Mouse (Mus musculus) layer of hippocampus, postnatal 10 days (tissue): Measurements from ENCODE around the gene Tfap2c. TPM values are rescaled to one million over a fixed set of nuclear protein-coding genes. Genes with fewer than 3 reads are reported as not detected.

Experiments used
- DNase-seq, 2 experiments: peaks; one replicate each; pipeline ENCODE4 v3.0.0; 2021; ENCODE audit warnings: low spot score in 2 of 2
- total RNA-seq, 2 experiments: library from RNA; stranded (reverse); gene quantifications; 2 replicates each; pipeline ENCODE4 v1.2.3; 2021

The Tfap2c gene
- total RNA-seq, 2 experiments from 2014 or later: 1.6 to 1.9 TPM

DNA sequence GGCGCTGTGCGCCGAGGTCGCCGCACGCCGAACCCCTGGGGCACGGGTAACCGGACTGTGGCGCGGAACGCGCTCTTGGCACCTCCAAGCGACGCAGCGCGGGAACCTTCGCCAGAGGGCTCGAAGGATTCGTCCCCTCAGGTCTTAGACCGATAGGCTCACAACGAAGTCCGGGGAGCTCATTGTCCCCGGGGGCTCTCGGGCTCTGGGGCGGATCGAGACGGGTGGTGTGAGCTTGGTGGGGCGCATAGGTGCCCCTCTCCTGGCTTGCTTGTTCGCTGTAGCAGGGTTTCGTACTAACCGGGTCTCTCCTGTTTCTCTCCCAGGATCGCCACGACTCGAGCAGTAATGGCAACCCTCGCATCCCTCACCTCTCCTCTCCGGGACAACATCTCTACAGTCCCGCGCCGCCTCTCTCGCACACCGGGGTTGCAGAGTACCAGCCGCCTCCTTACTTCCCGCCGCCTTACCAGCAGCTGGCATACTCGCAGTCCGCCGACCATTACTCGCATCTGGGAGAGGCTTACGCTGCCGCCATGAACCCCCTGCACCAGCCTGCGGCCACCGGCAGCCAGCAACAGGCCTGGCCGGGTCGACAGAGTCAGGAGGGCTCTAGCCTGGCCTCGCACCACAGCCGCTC, 1.8 kb downstream of the Tfap2c start:
- peak in 1 of 2 experiments; percentile 44 for DNase-seq

DNA sequence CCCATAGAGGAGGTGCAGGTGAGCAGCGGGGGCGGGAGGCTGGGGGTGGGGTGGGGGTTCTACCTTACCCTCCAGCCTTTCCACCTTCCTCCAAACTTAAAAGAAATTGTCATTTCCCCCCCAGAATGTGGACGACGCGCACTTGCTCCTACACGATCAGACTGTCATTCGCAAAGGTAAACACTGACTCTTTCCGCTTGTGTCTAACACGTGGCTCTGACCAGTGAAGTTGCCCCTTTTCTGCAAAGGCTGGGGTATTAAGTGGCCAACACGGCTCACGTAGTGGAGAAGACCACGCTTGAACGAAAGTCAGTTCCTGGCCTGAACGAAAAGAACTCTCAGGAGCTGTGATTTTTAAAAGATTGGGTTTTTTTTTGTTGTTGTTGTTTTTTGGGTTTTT, 2.5 kb downstream of the Tfap2c start:
- no peak for DNase-seq

- no peak for DNase-seq
Observed at GRCm38 (mm10) chr2:172552666-172553065, 3.3 kb downstream of the Tfap2c start.

DNA sequence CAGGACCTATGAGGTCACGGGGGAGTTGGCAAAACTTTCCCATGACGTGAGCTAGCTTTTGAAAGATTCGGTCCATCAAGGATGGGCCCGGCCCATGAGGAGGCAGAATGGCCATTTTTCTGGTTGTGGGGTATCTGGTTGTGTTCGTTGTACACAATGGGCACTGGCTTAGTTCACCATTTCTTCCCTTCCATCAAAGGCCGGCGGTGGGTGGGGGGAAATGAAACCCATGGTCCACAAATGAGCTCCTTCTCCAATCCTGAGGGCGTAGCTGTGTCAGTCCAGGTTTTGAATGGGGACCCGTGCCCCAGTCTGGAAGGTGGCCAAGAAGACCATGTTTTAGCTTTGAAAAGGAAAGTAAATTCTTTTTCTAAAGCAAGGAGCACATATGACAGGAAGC, 4.8 kb downstream of the Tfap2c start:
- DNase-seq: no peak

- no peak for DNase-seq
Observed at GRCm38 (mm10) chr2:172558674-172559468, 9.5 kb downstream of the Tfap2c start.

- no peak for DNase-seq
Observed at GRCm38 (mm10) chr2:172561016-172561415, 11.6 kb downstream of the Tfap2c start.

- no peak for DNase-seq
Observed at GRCm38 (mm10) chr2:172567835-172568234, 18.4 kb downstream of the Tfap2c start.

- DNase-seq: no peak
Observed at GRCm38 (mm10) chr2:172568466-172568865, 19.1 kb downstream of the Tfap2c start.

- no peak for DNase-seq
Observed at GRCm38 (mm10) chr2:172577196-172577766, 27.9 kb downstream of the Tfap2c start.

- peak; percentile 79 to 80 for DNase-seq
Observed at GRCm38 (mm10) chr2:172579221-172579620, 29.8 kb downstream of the Tfap2c start.

DNA sequence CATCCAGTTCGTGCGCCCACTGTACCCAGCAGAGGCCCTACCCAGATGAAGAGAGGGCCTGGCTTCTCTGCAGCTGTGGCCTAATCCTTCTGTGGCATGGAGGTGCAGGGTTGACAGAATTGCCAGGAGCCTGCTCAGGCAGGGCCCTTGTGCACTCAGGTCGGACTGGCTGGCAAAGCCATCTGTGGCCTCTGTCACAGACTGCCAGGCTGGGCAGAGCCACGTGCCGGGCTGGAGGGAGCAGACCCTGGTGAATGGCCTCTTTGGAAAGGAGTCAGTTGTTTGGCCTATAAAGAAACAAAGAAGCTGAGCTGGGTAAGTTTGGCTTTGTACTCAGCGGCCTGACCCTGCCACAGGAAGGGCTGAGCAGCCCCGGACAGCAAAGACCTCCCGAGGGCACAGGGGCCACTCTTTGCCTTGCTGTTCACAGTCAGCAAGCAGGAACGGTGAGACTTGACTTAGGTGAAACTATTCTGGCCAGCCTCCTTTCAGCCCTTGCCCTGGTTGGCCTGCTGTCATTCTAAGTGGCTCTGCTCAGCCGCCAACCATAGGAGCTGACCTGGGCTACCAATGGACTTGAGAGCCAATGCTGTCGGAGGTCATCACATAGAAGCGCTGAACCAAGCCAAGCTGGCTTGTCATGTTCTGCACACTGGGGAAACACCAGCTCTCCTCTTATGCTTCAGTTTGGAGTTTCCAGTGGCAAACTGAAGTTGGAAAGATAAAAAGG, 31.3 kb downstream of the Tfap2c start:
- DNase-seq: peak; percentile 11 to 40

DNA sequence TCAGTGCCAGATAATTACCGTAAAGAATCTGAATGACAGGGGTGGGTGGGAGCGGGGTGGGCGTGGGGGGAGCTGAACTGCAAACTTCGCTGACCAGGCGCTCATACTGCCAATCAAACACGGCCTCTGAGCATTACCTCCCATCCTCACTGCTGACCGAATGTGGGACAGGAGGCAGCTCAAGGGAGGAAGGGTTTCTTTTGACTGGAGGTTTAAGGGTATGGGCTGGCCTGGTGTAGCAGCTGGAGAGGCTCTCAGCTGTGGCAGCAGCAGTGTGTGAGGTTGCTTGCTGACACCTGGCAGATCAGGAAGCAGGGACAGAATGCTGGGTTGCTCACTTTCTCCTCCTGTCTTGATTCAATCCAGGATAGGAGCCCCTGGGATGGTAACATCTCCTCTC, 33.9 kb downstream of the Tfap2c start:
- DNase-seq: no peak

DNA sequence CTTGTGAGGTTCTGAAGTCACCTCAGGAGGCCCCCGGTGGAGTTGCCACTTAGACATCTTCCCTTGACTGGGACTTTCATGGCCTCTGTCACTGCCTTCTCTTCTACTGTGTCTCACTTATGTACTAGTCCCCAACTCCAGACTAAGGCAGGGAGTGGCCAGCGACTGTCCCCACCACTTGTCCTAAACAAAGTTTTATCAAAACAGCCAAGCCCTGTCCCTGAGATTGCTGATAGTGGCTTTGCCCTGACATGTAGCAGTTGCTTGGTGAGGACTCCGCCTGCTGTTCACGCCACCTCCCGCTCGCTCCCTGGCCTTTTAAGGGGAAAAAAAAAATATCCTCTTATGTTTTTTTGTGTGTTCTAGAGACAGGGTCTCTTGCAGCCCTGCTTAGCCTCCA, 35.9 kb downstream of the Tfap2c start:
- no peak for DNase-seq

- no peak for DNase-seq
Observed at GRCm38 (mm10) chr2:172589048-172589447, 39.7 kb downstream of the Tfap2c start.

DNA sequence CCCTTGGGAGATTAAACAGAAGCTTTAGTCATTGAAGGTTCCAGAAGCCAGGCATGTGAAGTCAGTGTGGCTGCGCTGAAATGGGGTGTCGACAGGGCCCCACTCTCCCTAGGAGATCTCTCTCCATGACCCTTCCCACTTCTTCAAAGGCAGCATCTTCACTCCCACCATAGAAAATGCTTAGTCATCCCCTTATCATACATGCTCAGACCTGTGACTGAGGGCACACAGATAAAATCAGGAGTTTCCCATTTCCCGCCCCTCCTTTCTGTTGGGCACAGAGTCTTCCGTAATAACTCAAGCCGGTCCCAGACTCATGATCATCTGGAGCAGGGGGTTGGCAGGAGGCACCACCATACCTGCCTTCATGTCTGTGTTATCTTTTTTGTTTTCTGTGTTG, 41.4 kb downstream of the Tfap2c start:
- DNase-seq: no peak

- DNase-seq: no peak
Observed at GRCm38 (mm10) chr2:172594326-172594725, 44.9 kb downstream of the Tfap2c start.

DNA sequence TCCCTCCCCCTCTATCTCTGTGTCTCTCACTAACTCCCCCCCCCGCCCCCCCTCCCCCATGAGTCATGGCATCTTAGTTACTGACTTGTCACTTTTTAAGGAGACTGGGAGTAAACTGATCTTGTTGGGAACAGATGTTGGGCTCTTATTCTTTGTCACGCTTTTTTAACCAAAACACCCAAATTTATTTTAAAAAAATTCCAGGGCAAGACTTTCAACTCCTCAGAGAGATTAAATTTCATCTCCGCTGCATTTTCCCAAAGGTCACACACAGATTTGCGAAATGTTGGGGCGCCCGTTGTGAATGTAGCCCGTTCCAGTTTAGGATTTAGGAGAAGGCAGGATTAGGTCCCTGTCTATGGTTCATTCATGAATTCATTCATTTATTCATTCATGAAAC, 47.7 kb downstream of the Tfap2c start:
- no peak for DNase-seq

DNA sequence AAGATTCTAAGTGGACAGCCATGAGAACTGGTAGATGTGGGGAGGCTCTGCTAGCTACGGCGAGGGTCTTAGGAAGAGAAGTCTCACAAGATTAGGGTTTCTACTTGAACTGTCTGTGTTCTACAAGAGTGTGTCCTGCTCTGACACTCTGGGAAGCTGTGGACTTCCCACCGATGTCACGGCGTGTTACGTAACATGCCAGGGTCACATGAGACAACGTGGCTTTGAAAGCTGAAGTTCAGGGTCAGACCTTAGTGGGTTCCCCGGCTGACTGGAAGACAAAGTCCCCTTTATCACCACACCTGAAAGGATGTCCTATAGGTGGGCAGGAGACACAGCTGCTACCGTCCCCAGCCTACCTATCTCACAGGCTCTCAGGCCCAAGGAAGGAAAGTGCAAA, 48.5 kb downstream of the Tfap2c start:
- no peak for DNase-seq

DNA sequence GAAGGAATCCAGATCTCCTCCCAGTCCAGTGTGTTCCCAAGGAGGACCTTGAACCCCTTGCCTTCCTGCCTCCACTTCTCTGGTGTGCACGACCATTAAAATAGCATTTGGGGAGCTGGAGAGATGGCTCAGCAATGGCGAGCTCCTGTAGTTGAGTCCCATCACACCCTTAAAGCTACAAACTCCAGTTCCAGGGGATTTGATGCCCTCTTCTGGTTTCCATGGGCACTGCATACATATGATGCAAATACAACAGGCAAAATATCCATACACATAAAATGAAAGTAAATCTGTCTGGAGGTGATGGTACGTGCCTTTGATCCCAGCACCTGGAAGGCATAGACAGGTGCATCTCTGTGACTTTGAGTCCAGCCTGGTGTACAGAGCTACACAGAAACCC, 55.2 kb downstream of the Tfap2c start:
- DNase-seq: no peak

DNA sequence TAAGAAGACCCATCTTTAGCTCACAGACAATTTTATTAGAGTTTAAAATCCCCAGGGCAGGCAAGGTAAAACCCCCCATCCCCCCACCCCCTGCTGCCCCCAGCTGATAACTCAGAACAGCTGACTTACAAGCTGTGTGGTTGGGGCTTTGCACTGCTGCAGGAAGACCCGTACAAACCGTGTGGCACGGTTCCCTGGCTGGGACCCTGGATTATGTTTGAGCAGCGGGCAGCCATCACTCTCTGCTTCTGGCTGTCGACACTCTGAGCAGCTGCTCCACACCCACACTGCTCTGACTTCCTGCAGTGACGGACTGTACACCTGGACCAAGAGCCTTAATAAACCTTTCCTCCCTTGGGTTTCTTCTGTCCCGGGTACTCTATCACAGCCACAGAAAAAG, 56.2 kb downstream of the Tfap2c start:
- DNase-seq: peak; percentile 24

DNA sequence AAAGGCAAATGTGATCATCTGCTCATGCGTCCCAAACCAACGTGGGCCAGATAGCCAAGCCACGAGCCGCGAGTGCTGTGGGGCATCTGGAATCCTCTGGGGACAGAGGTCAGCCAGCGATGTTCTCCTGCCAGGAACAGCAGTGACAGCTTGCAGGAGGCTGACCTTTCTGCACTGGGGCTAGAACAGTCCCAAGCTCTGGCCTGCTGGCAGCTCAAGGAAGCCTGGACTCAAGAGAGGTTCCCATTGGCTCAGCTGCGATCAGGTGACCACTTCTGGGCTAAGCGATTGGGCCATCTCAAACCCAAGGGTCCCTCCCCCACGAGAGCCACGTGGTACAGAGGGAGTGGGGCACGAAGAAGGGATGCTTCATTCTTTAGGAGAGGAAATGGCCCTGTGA, 58.3 kb downstream of the Tfap2c start:
- DNase-seq: no peak
